ENCODE assay signal across 28 mouse cellular contexts in genomic region chr7:99064795-99065194, GRCm38 (mm10).
"Had no signal": no experiment of that assay in that cellular context is flagged by ENCODE, and none has a peak within 500 bp of the region (broad histone marks: within the 10 kb centered on the region; RNA-seq: fewer than 3 reads in every experiment).

No protein-coding gene starts in this region.

- H3K36me3 ChIP-seq: limb, embryonic 10.5 days; limb, embryonic 12.5 days; limb, embryonic 13.5 days; limb, embryonic 15.5 days; liver, embryonic 13.5 days; midbrain, embryonic 10.5 days; midbrain, embryonic 12.5 days; midbrain, embryonic 13.5 days; midbrain, embryonic 15.5 days; neural tube, embryonic 12.5 days had no signal

- H3K4me3 ChIP-seq: limb, embryonic 12.5 days; limb, embryonic 13.5 days; limb, embryonic 15.5 days; liver, embryonic 12.5 days; liver, embryonic 13.5 days; liver, embryonic 15.5 days; lung, embryonic 15.5 days; megakaryocyte, embryonic 14.5 days; midbrain, embryonic 10.5 days; midbrain, embryonic 12.5 days; midbrain, embryonic 13.5 days; midbrain, embryonic 15.5 days; myocyte; neural tube, embryonic 12.5 days had no signal

- ATAC-seq: liver, embryonic 12.5 days; liver, postnatal 0 days; midbrain, embryonic 13.5 days; midbrain, embryonic 15.5 days; midbrain, embryonic 16.5 days had no signal

- DNase-seq: left cerebral cortex, postnatal 4 days; liver; liver, embryonic 13.5 days; liver, postnatal 0 days; lung, adult 18-20 months; lung, adult 2 months; lung, postnatal 10 days; lung, postnatal 14 days; lung, postnatal 36 days had no signal

- H3K4me2 ChIP-seq: limb, embryonic 15.5 days; liver, embryonic 11.5 days; liver, embryonic 12.5 days; liver, embryonic 13.5 days; liver, embryonic 15.5 days; lung, embryonic 15.5 days; midbrain, embryonic 11.5 days; midbrain, embryonic 12.5 days; midbrain, embryonic 15.5 days had no signal

- H3K27ac ChIP-seq: limb, embryonic 13.5 days; limb, embryonic 15.5 days; liver, embryonic 12.5 days; liver, embryonic 13.5 days; liver, embryonic 14.5 days; liver, embryonic 15.5 days; macrophage; midbrain, embryonic 12.5 days; midbrain, embryonic 15.5 days had no signal

- H3K9ac ChIP-seq: limb, embryonic 12.5 days; limb, embryonic 15.5 days; liver, embryonic 12.5 days; liver, embryonic 13.5 days; liver, embryonic 14.5 days; liver, embryonic 15.5 days; liver, postnatal 0 days; lung, embryonic 15.5 days; midbrain, embryonic 12.5 days; midbrain, embryonic 13.5 days; midbrain, embryonic 15.5 days; neural tube, embryonic 12.5 days had no signal

- H3K9me3 ChIP-seq: limb, embryonic 10.5 days; limb, embryonic 12.5 days; limb, embryonic 13.5 days; limb, embryonic 15.5 days; liver, embryonic 12.5 days; liver, embryonic 13.5 days; liver, embryonic 15.5 days; lung, embryonic 15.5 days; megakaryocyte, embryonic 14.5 days; midbrain, embryonic 10.5 days; midbrain, embryonic 12.5 days; midbrain, embryonic 13.5 days; midbrain, embryonic 15.5 days; neural tube, embryonic 12.5 days had no signal

- H3K27me3 ChIP-seq: limb, embryonic 12.5 days; limb, embryonic 15.5 days; liver, embryonic 12.5 days; liver, embryonic 13.5 days; liver, embryonic 15.5 days; lung, embryonic 15.5 days; megakaryocyte, embryonic 14.5 days; midbrain, embryonic 12.5 days; midbrain, embryonic 13.5 days; midbrain, embryonic 15.5 days; neural tube, embryonic 12.5 days had no signal
